Mouse (Mus musculus) adrenal gland, postnatal 0 days (tissue): ENCODE results near the gene Fyb. TPM values are rescaled to one million over a fixed set of nuclear protein-coding genes. Genes with fewer than 3 reads are reported as not detected.

Source experiments
- polyA plus RNA-seq: library from polyadenylated mRNA; unstranded; fragments of >200 nt; fragmentation: Nextera tagmentation; extraction: Ambion mirVana; gene quantifications from 2 replicates; pipeline ENCODE4 v1.2.1, GENCODE M21; 2015

Fyb gene
- 11.6 and 26.2 TPM in 2 replicates for polyA plus RNA-seq

DNA sequence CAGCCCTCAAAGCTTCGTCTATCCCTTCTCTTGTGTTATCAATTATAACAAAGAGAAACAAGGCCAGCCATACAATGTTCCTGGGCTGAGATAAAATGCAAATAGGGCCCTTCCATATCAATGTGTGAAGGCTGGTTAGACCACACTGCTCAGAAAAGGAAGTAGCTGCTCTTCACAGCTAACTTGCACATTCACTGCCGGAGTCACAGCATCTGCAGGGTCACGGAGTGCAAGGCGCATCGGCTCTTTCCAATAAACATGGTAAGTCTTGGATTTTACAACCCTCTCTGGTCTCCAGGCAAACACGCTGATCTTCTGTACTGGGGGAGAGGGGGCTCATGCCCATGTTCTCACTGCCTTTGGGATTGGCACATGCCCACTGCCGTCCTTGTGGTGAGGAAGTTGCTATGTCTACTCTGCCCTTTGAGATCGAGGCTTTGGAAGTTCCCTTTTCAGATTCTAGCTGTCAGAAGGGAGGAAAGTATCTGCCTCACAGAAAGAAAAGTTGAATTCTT is at the start of gene Fyb:
Gene Fyb, plus strand, starts transcription at position 201 of the 515 bp plus-strand sequence.

DNA sequence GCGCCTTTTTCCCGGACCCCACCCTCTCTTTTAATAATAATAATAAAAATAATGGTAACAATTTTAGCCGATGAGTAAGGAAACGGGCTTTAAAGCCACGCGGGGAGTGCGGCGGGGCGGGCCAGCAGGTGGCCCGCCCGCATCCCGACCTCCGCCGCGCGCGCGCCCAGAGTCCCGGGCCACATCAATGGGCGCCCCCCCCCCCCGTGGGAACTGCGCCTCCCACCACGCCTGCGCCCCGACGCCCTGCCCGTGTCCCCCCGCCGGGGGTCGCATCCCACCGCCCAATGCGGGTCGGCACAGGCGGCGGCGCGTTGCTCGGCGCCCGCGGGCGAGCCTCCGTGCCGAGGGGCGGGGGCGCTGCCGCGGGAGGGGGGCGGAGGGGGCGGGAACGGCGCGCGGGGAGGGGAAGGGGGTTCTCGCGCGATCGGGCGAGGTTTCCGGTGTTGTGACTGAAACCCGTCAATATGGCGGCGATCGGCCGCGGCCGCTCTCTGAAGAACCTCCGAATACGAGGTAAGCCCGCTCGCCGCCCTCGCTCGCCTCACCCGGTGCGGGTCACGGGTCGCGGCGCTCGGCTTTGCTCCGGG is 185.4 kb downstream of the Fyb start, which contains the start of gene Rictor:
Gene Rictor, plus strand, starts transcription at position 444 of the 590 bp plus-strand sequence.

Other genes starting within 250 kb of the Fyb start
- 116 and 203 TPM in 2 replicates for gene Dab2, start 223.1 kb upstream of the Fyb start, polyA plus RNA-seq
- gene C9, start 77.5 kb upstream of the Fyb start, polyA plus RNA-seq: not detected in 2 replicates
- 19.2 and 29.9 TPM in 2 replicates for gene Rictor, start 185.5 kb downstream of the Fyb start, polyA plus RNA-seq